Mouse (Mus musculus): ENCODE results near the gene Hapln1. TPM values are rescaled to one million over a fixed set of nuclear protein-coding genes. Genes with fewer than 3 reads are reported as not detected.

Gene Hapln1
- polyA plus RNA-seq, 1 experiment from 2014 or later: 6.3 TPM

- Histone ChIP-seq H3K27me3 (ENCODE audit: control insufficient read depth, insufficient read depth, low read length) (no peaks in the 10 kb centered on the region), H3K9me3 (ENCODE audit: control insufficient read depth, low read depth, low read length) (no peaks in the 10 kb centered on the region), H3K4me1 (ENCODE audit: control insufficient read depth, insufficient read depth, low read length) (peaks cover 14% of the 10 kb centered on the region), H3K4me2 (replicated peaks; ENCODE audit: low read depth, low read length) (no peak overlapping the region), H3K9ac (replicated peaks; ENCODE audit: low read depth, low read length) (no peak overlapping the region), H3K36me3 (ENCODE audit: control insufficient read depth, insufficient read depth, low read length) (no peaks in the 10 kb centered on the region), H3K4me3 (ENCODE audit: low read depth, low read length) (no peak overlapping the region), H3K27ac (ENCODE audit: low read length) (no peak overlapping the region)
- 50% methylated on average over 4 of the region's 4 CpGs for WGBS
- ATAC-seq (ENCODE audit: insufficient number of reproducible peaks, insufficient read depth, low FRiP score, low read depth): no peak
Observed at GRCm38 (mm10) chr13:89583138-89583746, 43.6 kb downstream of the Hapln1 start.

- 22% methylated on average over 10 of the region's 10 CpGs for WGBS
- Histone ChIP-seq H3K9ac (replicated peaks; ENCODE audit: low read depth, low read length) (no peak overlapping the region), H3K27me3 (ENCODE audit: control insufficient read depth, insufficient read depth, low read length) (no peaks in the 10 kb centered on the region), H3K36me3 (ENCODE audit: control insufficient read depth, insufficient read depth, low read length) (no peaks in the 10 kb centered on the region), H3K4me2 (replicated peaks; ENCODE audit: low read depth, low read length) (peak overlapping the region; percentile 35), H3K4me1 (ENCODE audit: control insufficient read depth, insufficient read depth, low read length) (peaks cover 14% of the 10 kb centered on the region), H3K27ac (ENCODE audit: low read length) (peak overlapping the region; percentile 62), H3K4me3 (ENCODE audit: low read depth, low read length) (0 out of 2 replicates have a peak overlapping the region, but pooled peaks have one; percentile 4), H3K9me3 (ENCODE audit: control insufficient read depth, low read depth, low read length) (no peaks in the 10 kb centered on the region)
- peak; percentile 59; the same call in 1 of the 2 replicates for ATAC-seq (ENCODE audit: insufficient number of reproducible peaks, insufficient read depth, low FRiP score, low read depth)
Observed at GRCm38 (mm10) chr13:89583747-89584738, 44.4 kb downstream of the Hapln1 start.

GRCm38 (mm10) chr13:89585144-89585543, 45.5 kb downstream of the Hapln1 start:
- ATAC-seq (ENCODE audit: insufficient number of reproducible peaks, insufficient read depth, low FRiP score, low read depth): peak; percentile 68; the same call in 1 of the 2 replicates
- Histone ChIP-seq H3K27ac (ENCODE audit: low read length) (peak overlapping the region; percentile 62; the same call in 1 of the 2 replicates), H3K9me3 (ENCODE audit: control insufficient read depth, low read depth, low read length) (no peaks in the 10 kb centered on the region), H3K9ac (replicated peaks; ENCODE audit: low read depth, low read length) (no peak overlapping the region), H3K36me3 (ENCODE audit: control insufficient read depth, insufficient read depth, low read length) (no peaks in the 10 kb centered on the region), H3K4me1 (ENCODE audit: control insufficient read depth, insufficient read depth, low read length) (peaks cover 14% of the 10 kb centered on the region), H3K4me3 (ENCODE audit: low read depth, low read length) (no peak overlapping the region), H3K27me3 (ENCODE audit: control insufficient read depth, insufficient read depth, low read length) (no peaks in the 10 kb centered on the region), H3K4me2 (replicated peaks; ENCODE audit: low read depth, low read length) (peak overlapping the region; percentile 35; the same call in 1 of the 2 replicates)
- 14% methylated on average over 1 of the region's 1 CpGs for WGBS

- no peaks in the 10 kb centered on the region for H3K36me3 ChIP-seq (ENCODE audit: control insufficient read depth, insufficient read depth, low read length)
- H3K9ac ChIP-seq (replicated peaks; ENCODE audit: low read depth, low read length): no peak overlapping the region
Observed at GRCm38 (mm10) chr13:89595105-89595504, 55.5 kb downstream of the Hapln1 start.

GRCm38 (mm10) chr13:89597354-89597753, 57.8 kb downstream of the Hapln1 start:
- H3K27ac ChIP-seq (ENCODE audit: low read length): no peak overlapping the region
- H3K9ac ChIP-seq (replicated peaks; ENCODE audit: low read depth, low read length): no peak overlapping the region
- H3K27me3 ChIP-seq (ENCODE audit: control insufficient read depth, insufficient read depth, low read length): no peaks in the 10 kb centered on the region
- no peaks in the 10 kb centered on the region for H3K9me3 ChIP-seq (ENCODE audit: control insufficient read depth, low read depth, low read length)
- no peaks in the 10 kb centered on the region for H3K4me1 ChIP-seq (ENCODE audit: control insufficient read depth, insufficient read depth, low read length)
- ATAC-seq (ENCODE audit: insufficient number of reproducible peaks, insufficient read depth, low FRiP score, low read depth): no peak
- H3K4me3 ChIP-seq (ENCODE audit: low read depth, low read length): no peak overlapping the region
- no peak overlapping the region for H3K4me2 ChIP-seq (replicated peaks; ENCODE audit: low read depth, low read length)
- no peaks in the 10 kb centered on the region for H3K36me3 ChIP-seq (ENCODE audit: control insufficient read depth, insufficient read depth, low read length)

More at GRCm38 (mm10) chr13:89595105-89595504, 55.5 kb downstream of the Hapln1 start:
- WGBS: 70% methylated on average over 4 of the region's 4 CpGs
- Histone ChIP-seq H3K4me1 (ENCODE audit: control insufficient read depth, insufficient read depth, low read length) (no peaks in the 10 kb centered on the region), H3K4me3 (ENCODE audit: low read depth, low read length) (no peak overlapping the region), H3K4me2 (replicated peaks; ENCODE audit: low read depth, low read length) (no peak overlapping the region), H3K27me3 (ENCODE audit: control insufficient read depth, insufficient read depth, low read length) (no peaks in the 10 kb centered on the region), H3K9me3 (ENCODE audit: control insufficient read depth, low read depth, low read length) (no peaks in the 10 kb centered on the region), H3K27ac (ENCODE audit: low read length) (no peak overlapping the region)
- no peak for ATAC-seq (ENCODE audit: insufficient number of reproducible peaks, insufficient read depth, low FRiP score, low read depth)

GRCm38 (mm10) chr13:89600466-89600865, 60.9 kb downstream of the Hapln1 start:
- Histone ChIP-seq H3K9me3 (ENCODE audit: control insufficient read depth, low read depth, low read length) (no peaks in the 10 kb centered on the region), H3K4me2 (replicated peaks; ENCODE audit: low read depth, low read length) (no peak overlapping the region), H3K9ac (replicated peaks; ENCODE audit: low read depth, low read length) (no peak overlapping the region), H3K4me1 (ENCODE audit: control insufficient read depth, insufficient read depth, low read length) (no peaks in the 10 kb centered on the region), H3K36me3 (ENCODE audit: control insufficient read depth, insufficient read depth, low read length) (no peaks in the 10 kb centered on the region), H3K27ac (ENCODE audit: low read length) (no peak overlapping the region), H3K4me3 (ENCODE audit: low read depth, low read length) (no peak overlapping the region), H3K27me3 (ENCODE audit: control insufficient read depth, insufficient read depth, low read length) (no peaks in the 10 kb centered on the region)
- WGBS: 73% methylated on average over 7 of the region's 7 CpGs
- ATAC-seq (ENCODE audit: insufficient number of reproducible peaks, insufficient read depth, low FRiP score, low read depth): no peak

GRCm38 (mm10) chr13:89603336-89603735, 63.7 kb downstream of the Hapln1 start:
- H3K27me3 ChIP-seq (ENCODE audit: control insufficient read depth, insufficient read depth, low read length): no peaks in the 10 kb centered on the region
- no peak overlapping the region for H3K4me3 ChIP-seq (ENCODE audit: low read depth, low read length)
- no peak overlapping the region for H3K9ac ChIP-seq (replicated peaks; ENCODE audit: low read depth, low read length)
- no peaks in the 10 kb centered on the region for H3K4me1 ChIP-seq (ENCODE audit: control insufficient read depth, insufficient read depth, low read length)
- H3K36me3 ChIP-seq (ENCODE audit: control insufficient read depth, insufficient read depth, low read length): no peaks in the 10 kb centered on the region
- 81% methylated on average over 3 of the region's 3 CpGs for WGBS
- H3K27ac ChIP-seq (ENCODE audit: low read length): no peak overlapping the region
- no peaks in the 10 kb centered on the region for H3K9me3 ChIP-seq (ENCODE audit: control insufficient read depth, low read depth, low read length)
- H3K4me2 ChIP-seq (replicated peaks; ENCODE audit: low read depth, low read length): no peak overlapping the region
- no peak for ATAC-seq (ENCODE audit: insufficient number of reproducible peaks, insufficient read depth, low FRiP score, low read depth)

GRCm38 (mm10) chr13:89607399-89607798, 67.8 kb downstream of the Hapln1 start:
- no peaks in the 10 kb centered on the region for H3K4me1 ChIP-seq (ENCODE audit: control insufficient read depth, insufficient read depth, low read length)
- H3K36me3 ChIP-seq (ENCODE audit: control insufficient read depth, insufficient read depth, low read length): no peaks in the 10 kb centered on the region
- H3K4me3 ChIP-seq (ENCODE audit: low read depth, low read length): no peak overlapping the region
- WGBS: 71% methylated on average over 3 of the region's 3 CpGs
- no peak overlapping the region for H3K27ac ChIP-seq (ENCODE audit: low read length)
- H3K27me3 ChIP-seq (ENCODE audit: control insufficient read depth, insufficient read depth, low read length): no peaks in the 10 kb centered on the region
- H3K4me2 ChIP-seq (replicated peaks; ENCODE audit: low read depth, low read length): no peak overlapping the region
- ATAC-seq (ENCODE audit: insufficient number of reproducible peaks, insufficient read depth, low FRiP score, low read depth): no peak
- no peaks in the 10 kb centered on the region for H3K9me3 ChIP-seq (ENCODE audit: control insufficient read depth, low read depth, low read length)
- no peak overlapping the region for H3K9ac ChIP-seq (replicated peaks; ENCODE audit: low read depth, low read length)
